Mouse (Mus musculus) duodenum, adult 2 months (tissue): ENCODE data around the gene Tmem207. TPM values are rescaled to one million over a fixed set of nuclear protein-coding genes. Genes with fewer than 3 reads are reported as not detected.

Experiments
- polyA plus RNA-seq: library from polyadenylated mRNA; depleted of rRNA; stranded (reverse); fragments of >200 nt; gene quantifications from 2 replicates; pipeline ENCODE4 v1.2.3, GENCODE M21; 2012; ENCODE audit warnings: low replicate concordance; rRNA removed

The Tmem207 gene
- polyA plus RNA-seq, result not detected in 2 replicates

DNA sequence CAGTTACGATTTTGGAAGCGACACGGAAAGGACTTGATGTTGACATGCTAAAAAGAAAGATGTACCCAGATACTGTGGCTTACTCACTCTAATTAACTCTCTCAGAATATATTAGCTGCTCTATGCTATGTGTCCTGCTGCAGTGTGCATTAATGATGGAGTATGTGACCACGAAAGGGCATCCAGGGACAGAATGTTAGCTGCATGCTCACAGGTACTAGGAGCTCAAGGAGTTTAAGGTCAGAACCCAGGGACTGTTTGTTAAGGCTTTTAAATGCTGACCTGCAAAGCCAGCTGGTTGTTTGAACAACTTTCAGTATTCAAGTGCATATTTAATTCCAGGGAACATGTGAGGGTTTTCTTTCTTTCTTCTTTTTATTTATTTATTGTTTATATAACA, at the start of gene Tmem207:
Tmem207 (minus strand) TSS at position 101 of the 400 bp plus-strand sequence.

DNA sequence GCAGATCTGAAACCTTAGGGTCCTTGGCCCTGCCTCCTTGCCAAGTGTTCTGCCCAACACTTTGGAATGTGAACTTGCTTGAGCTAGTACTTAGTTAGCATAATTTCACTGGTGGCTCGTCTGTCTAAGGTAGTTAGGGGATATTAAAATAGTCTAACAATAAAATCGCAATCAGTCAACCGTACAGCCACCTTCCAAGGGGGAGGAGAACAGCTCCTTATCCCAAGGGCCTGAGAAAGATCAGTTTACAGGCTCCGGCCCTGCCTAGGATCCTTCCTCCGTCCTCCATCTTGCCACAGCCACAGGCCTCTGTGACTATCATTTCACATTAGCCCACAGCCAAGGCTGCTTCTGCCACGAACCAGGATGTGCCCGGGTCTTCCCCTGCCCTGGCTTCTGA, 63.7 kb downstream of the Tmem207 start, which contains the start of gene Cldn16:
Cldn16 (plus strand) TSS at position 301 of the 400 bp plus-strand sequence.

Other genes starting within 250 kb of the Tmem207 start
- 0.04 and 0.46 TPM in 2 replicates for gene Cldn1, start 154.9 kb downstream of the Tmem207 start, polyA plus RNA-seq
- not detected in 2 replicates for gene Cldn16, start 63.6 kb downstream of the Tmem207 start, polyA plus RNA-seq
- 0.51 and 1.2 TPM in 2 replicates for gene Il1rap, start 54.9 kb upstream of the Tmem207 start, polyA plus RNA-seq